Mouse (Mus musculus) embryonic fibroblast, embryonic 13.5 days (primary cell): ENCODE data around the gene Frmpd4. TPM values are rescaled to one million over a fixed set of nuclear protein-coding genes. Genes with fewer than 3 reads are reported as not detected.
A peak's percentile ranks its signal among the peaks of the same experiment; 100 is the strongest.

ENCODE experiments used
- H3K27ac ChIP-seq: 2 replicates; pipeline ENCODE4 v1.5.1; 2012; ENCODE audit warnings: low read length, control low read depth, inconsistent platforms; ENCODE audit not compliant: insufficient read depth
- H3K4me1 ChIP-seq: 2 replicates; pipeline ENCODE4 v1.6.1; 2011; ENCODE audit warnings: low read length; ENCODE audit not compliant: control insufficient read depth, insufficient read depth
- H3K4me3 ChIP-seq: 2 replicates; pipeline ENCODE4 v1.5.1; 2011; ENCODE audit warnings: mild to moderate bottlenecking, control low read depth, low read length; ENCODE audit not compliant: insufficient read depth
- CTCF ChIP-seq: IDR thresholded peaks from 2 replicates; pipeline ENCODE4 v1.5.1; 2011; ENCODE audit warnings: mild to moderate bottlenecking, control low read depth, low read length, moderate library complexity, borderline replicate concordance; ENCODE audit not compliant: insufficient read depth
- POLR2A ChIP-seq: IDR thresholded peaks from 2 replicates; pipeline ENCODE4 v1.6.1; 2011; ENCODE audit warnings: low read depth, mild to moderate bottlenecking, control low read depth, low read length, moderate library complexity
- polyA plus RNA-seq: library from polyadenylated mRNA; stranded (reverse); fragments of >200 nt; gene quantifications from 2 replicates; pipeline ENCODE4 v1.2.4, GENCODE M21; 2011; ENCODE audit warnings: low read depth; ENCODE audit not compliant: missing spikeins, insufficient read length

Frmpd4 gene
- polyA plus RNA-seq, 1 experiment = 0.16 TPM

GRCm38 (mm10) chrX:167909483-167909882 lies 667.5 kb downstream of the Frmpd4 start:
- Histone ChIP-seq H3K4me3 (no peak overlapping the region), H3K27ac (no peak overlapping the region), H3K4me1 (no peaks in the 10 kb centered on the region)
- TF ChIP-seq POLR2A (no peak), CTCF (no peak)

- no peak for TF ChIP-seq CTCF
- no peak for TF ChIP-seq POLR2A
- Histone ChIP-seq H3K4me1 (no peaks in the 10 kb centered on the region), H3K4me3 (no peak overlapping the region), H3K27ac (no peak overlapping the region)
These were observed 676.0 kb downstream of the Frmpd4 start for GRCm38 (mm10) chrX:167901046-167901445.

GRCm38 (mm10) chrX:167854821-167855220 lies 722.2 kb downstream of the Frmpd4 start:
- no peak for TF ChIP-seq CTCF
- TF ChIP-seq POLR2A = no peak
- Histone ChIP-seq H3K4me3 (no peak overlapping the region), H3K4me1 (no peaks in the 10 kb centered on the region), H3K27ac (no peak overlapping the region)

- H3K27ac ChIP-seq = no peak overlapping the region
- no peaks in the 10 kb centered on the region for H3K4me1 ChIP-seq
- no peak for TF ChIP-seq POLR2A
- no peak for TF ChIP-seq CTCF
- H3K4me3 ChIP-seq = no peak overlapping the region
These were observed 744.5 kb downstream of the Frmpd4 start for GRCm38 (mm10) chrX:167832543-167832942.

- no peak for TF ChIP-seq CTCF
- no peak for TF ChIP-seq POLR2A
- H3K4me3 ChIP-seq = no peak overlapping the region
- H3K4me1 ChIP-seq = no peaks in the 10 kb centered on the region
- no peak overlapping the region for H3K27ac ChIP-seq
These were observed 748.6 kb downstream of the Frmpd4 start for GRCm38 (mm10) chrX:167828456-167828855.

GRCm38 (mm10) chrX:167817363-167817762 lies 759.7 kb downstream of the Frmpd4 start:
- TF ChIP-seq POLR2A = no peak
- peak; percentile 22; the same call in 1 of the 2 replicates for TF ChIP-seq CTCF
- no peak overlapping the region for H3K27ac ChIP-seq
- H3K4me3 ChIP-seq = no peak overlapping the region
- no peaks in the 10 kb centered on the region for H3K4me1 ChIP-seq

- Histone ChIP-seq H3K4me1 (no peaks in the 10 kb centered on the region), H3K4me3 (no peak overlapping the region), H3K27ac (no peak overlapping the region)
- no peak for TF ChIP-seq POLR2A
- TF ChIP-seq CTCF = no peak
These were observed 766.9 kb downstream of the Frmpd4 start for GRCm38 (mm10) chrX:167810120-167810519.

GRCm38 (mm10) chrX:167808572-167808971 lies 768.5 kb downstream of the Frmpd4 start:
- H3K27ac ChIP-seq = no peak overlapping the region
- H3K4me1 ChIP-seq = no peaks in the 10 kb centered on the region
- H3K4me3 ChIP-seq = no peak overlapping the region
- no peak for TF ChIP-seq CTCF
- no peak for TF ChIP-seq POLR2A

GRCm38 (mm10) chrX:167788737-167789136 lies 788.3 kb downstream of the Frmpd4 start:
- TF ChIP-seq CTCF (no peak), POLR2A (no peak)
- H3K27ac ChIP-seq = no peak overlapping the region
- no peak overlapping the region for H3K4me3 ChIP-seq
- no peaks in the 10 kb centered on the region for H3K4me1 ChIP-seq

- Histone ChIP-seq H3K4me3 (no peak overlapping the region), H3K4me1 (no peaks in the 10 kb centered on the region), H3K27ac (no peak overlapping the region)
- no peak for TF ChIP-seq CTCF
- TF ChIP-seq POLR2A = no peak
These were observed 793.5 kb downstream of the Frmpd4 start for GRCm38 (mm10) chrX:167783526-167783925.

- no peaks in the 10 kb centered on the region for H3K4me1 ChIP-seq
- H3K27ac ChIP-seq = no peak overlapping the region
- TF ChIP-seq POLR2A (no peak), CTCF (no peak)
- H3K4me3 ChIP-seq = no peak overlapping the region
These were observed 857.5 kb downstream of the Frmpd4 start for GRCm38 (mm10) chrX:167719564-167719981.

GRCm38 (mm10) chrX:167719092-167719491 lies 857.9 kb downstream of the Frmpd4 start:
- Histone ChIP-seq H3K4me1 (no peaks in the 10 kb centered on the region), H3K27ac (no peak overlapping the region), H3K4me3 (no peak overlapping the region)
- TF ChIP-seq CTCF = no peak
- no peak for TF ChIP-seq POLR2A
